Mouse (Mus musculus) urinary bladder, postnatal 25 days (tissue): ENCODE measurements around the gene Siae.

Experiments used
- DNase-seq: peaks from one replicate; pipeline ENCODE4 v3.0.0; 2022; ENCODE audit warnings: low spot score

Siae gene

GRCm38 (mm10) chr9:37540701-37541575 is 14.6 kb upstream of the Siae start:
- DNase-seq: no peak

- no peak for DNase-seq
Measured at GRCm38 (mm10) chr9:37541851-37542642, 13.5 kb upstream of the Siae start.

GRCm38 (mm10) chr9:37543869-37544440 is 11.5 kb upstream of the Siae start:
- no peak for DNase-seq

GRCm38 (mm10) chr9:37544447-37545165 is 10.9 kb upstream of the Siae start:
- DNase-seq: peak; percentile 56

- no peak for DNase-seq
Measured at GRCm38 (mm10) chr9:37545166-37545610, 10.3 kb upstream of the Siae start.

- DNase-seq: no peak
Measured at GRCm38 (mm10) chr9:37545847-37546452, 9.5 kb upstream of the Siae start.

GRCm38 (mm10) chr9:37546889-37547288 is 8.6 kb upstream of the Siae start:
- no peak for DNase-seq

- no peak for DNase-seq
Measured at GRCm38 (mm10) chr9:37550435-37550834, 5.1 kb upstream of the Siae start.

- DNase-seq: no peak
Measured at GRCm38 (mm10) chr9:37551751-37552531, 3.6 kb upstream of the Siae start.

GRCm38 (mm10) chr9:37552536-37553293 is 2.8 kb upstream of the Siae start, which contains the start of gene Nrgn:
Gene Nrgn (minus strand): TSS chr9:37552904.
- peak; percentile 72 for DNase-seq

- DNase-seq: no peak
Measured at GRCm38 (mm10) chr9:37554279-37554678, 1.2 kb upstream of the Siae start.

GRCm38 (mm10) chr9:37556366-37556765 is 868 bp downstream of the Siae start:
- no peak for DNase-seq

- DNase-seq: no peak
Measured at GRCm38 (mm10) chr9:37560617-37561016, 5.1 kb downstream of the Siae start.

GRCm38 (mm10) chr9:37563805-37564204 is 8.3 kb downstream of the Siae start:
- no peak for DNase-seq

GRCm38 (mm10) chr9:37567019-37567418 is 11.5 kb downstream of the Siae start:
- no peak for DNase-seq

GRCm38 (mm10) chr9:37567454-37567853 is 12.0 kb downstream of the Siae start:
- DNase-seq: no peak

- no peak for DNase-seq
Measured at GRCm38 (mm10) chr9:37567892-37568604, 12.6 kb downstream of the Siae start.

- DNase-seq: no peak
Measured at GRCm38 (mm10) chr9:37568605-37569214, 13.2 kb downstream of the Siae start.
